Mouse (Mus musculus) heart, embryonic 15.5 days (tissue): ENCODE results near the gene Smim23. TPM values are rescaled to one million over a fixed set of nuclear protein-coding genes. Genes with fewer than 3 reads are reported as not detected.

Experiments
- ATAC-seq: fragments of 200-750 bp; cut with Nextera tagmentation; replicated peaks from 2 replicates; pipeline ENCODE4 v1.8.0; 2017; ENCODE audit warnings: low read depth, moderate TSS enrichment; ENCODE audit not compliant: insufficient number of reproducible peaks, insufficient read depth, low FRiP score
- H3K27ac ChIP-seq: fragments of 300-500 bp; sonication (generic); 2 replicates; pipeline ENCODE4 v1.5.1; 2015; ENCODE audit warnings: mild to moderate bottlenecking, inconsistent platforms
- H3K27me3 ChIP-seq: fragments of 300-500 bp; sonication (generic); 2 replicates; pipeline ENCODE4 v1.6.1; 2015; ENCODE audit warnings: inconsistent platforms
- H3K36me3 ChIP-seq: fragments of 300-500 bp; sonication (generic); 2 replicates; pipeline ENCODE4 v1.6.1; 2015; ENCODE audit warnings: mild to moderate bottlenecking, inconsistent platforms
- H3K4me1 ChIP-seq: fragments of 300-500 bp; sonication (generic); replicated peaks from 2 replicates; pipeline ENCODE4 v1.6.1; 2015; ENCODE audit warnings: inconsistent platforms
- H3K4me2 ChIP-seq: fragments of 300-500 bp; sonication (generic); 2 replicates; pipeline ENCODE4 v1.6.1; 2015; ENCODE audit warnings: inconsistent platforms, mild to moderate bottlenecking, moderate library complexity
- H3K4me3 ChIP-seq: fragments of 300-500 bp; sonication (generic); 2 replicates; pipeline ENCODE4 v1.5.1; 2015; ENCODE audit warnings: mild to moderate bottlenecking, inconsistent platforms
- H3K9ac ChIP-seq: fragments of 300-500 bp; sonication (generic); 2 replicates; pipeline ENCODE4 v1.6.1; 2015; ENCODE audit warnings: mild to moderate bottlenecking, inconsistent platforms
- H3K9me3 ChIP-seq: fragments of 300-500 bp; sonication (generic); replicated peaks from 2 replicates; pipeline ENCODE4 v1.6.1; 2016; ENCODE audit warnings: inconsistent platforms
- WGBS: fragments of 180-500 bp; shearing (Covaris S2); methylation state at CpG from one replicate; pipeline ENCODE4 v1.1.7; 2015; ENCODE audit warnings: mixed read lengths; 5-methylcytosine and 5-hydroxymethylcytosine counted together
- polyA plus RNA-seq: library from polyadenylated mRNA; unstranded; fragments of >200 nt; fragmentation: Nextera tagmentation; extraction: Ambion mirVana; gene quantifications from 2 replicates; pipeline ENCODE4 v1.2.1, GENCODE M21; 2015

Smim23 gene
- polyA plus RNA-seq, 1 experiment from 2014 or later = not detected

DNA sequence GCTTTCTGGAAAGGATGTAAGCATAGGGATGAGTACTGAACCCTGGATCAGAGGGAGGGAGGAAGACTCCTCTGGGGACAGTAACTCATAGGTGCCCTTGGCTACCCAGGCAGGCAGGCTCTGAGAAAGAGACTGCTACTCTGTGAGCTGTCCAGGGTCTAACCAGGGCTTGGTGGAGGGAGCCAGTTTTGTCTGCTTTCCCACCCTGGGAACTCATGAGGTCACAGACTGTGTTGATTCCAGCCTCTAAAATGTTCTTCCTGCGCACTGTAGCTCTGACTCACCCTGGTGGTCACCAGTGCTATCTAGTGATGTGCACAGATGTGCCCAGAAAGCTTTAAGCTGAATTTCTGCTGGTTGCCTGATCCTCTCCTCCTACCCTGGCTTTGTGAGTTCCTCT is 15.3 kb downstream of the Smim23 start:
- no peaks in the 10 kb centered on the region for H3K4me1 ChIP-seq
- H3K4me3 ChIP-seq = no peak overlapping the region
- H3K27ac ChIP-seq = no peak overlapping the region
- H3K9me3 ChIP-seq = no peaks in the 10 kb centered on the region
- H3K36me3 ChIP-seq = no peaks in the 10 kb centered on the region
- ATAC-seq = no peak
- H3K9ac ChIP-seq = no peak overlapping the region
- H3K4me2 ChIP-seq = no peak overlapping the region
- 68% methylated on average over 1 of the region's 1 CpGs for WGBS
- H3K27me3 ChIP-seq = 0 out of 2 replicates have a peak, but pooled peaks cover 2% of the 10 kb centered on the region

DNA sequence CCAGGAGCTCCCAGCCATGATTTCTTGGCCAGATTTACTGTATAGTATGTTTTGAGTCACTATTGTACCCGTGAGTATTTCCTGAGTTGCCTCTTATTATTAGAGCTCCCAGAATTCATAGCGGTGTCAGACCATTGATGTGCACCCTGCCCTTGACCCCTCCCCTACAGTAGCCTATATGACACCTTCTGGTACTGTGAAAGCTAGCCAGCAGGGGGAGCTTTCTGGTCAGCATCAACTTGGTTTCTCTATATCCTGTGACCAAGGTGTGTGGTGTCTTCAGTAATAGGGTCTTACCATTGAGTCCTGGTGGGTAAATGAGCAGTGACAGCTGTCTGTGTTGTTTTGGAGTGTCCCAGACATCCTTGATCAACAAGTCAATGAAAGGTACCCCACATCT is 18.4 kb downstream of the Smim23 start:
- 18% methylated on average over 2 of the region's 2 CpGs for WGBS

DNA sequence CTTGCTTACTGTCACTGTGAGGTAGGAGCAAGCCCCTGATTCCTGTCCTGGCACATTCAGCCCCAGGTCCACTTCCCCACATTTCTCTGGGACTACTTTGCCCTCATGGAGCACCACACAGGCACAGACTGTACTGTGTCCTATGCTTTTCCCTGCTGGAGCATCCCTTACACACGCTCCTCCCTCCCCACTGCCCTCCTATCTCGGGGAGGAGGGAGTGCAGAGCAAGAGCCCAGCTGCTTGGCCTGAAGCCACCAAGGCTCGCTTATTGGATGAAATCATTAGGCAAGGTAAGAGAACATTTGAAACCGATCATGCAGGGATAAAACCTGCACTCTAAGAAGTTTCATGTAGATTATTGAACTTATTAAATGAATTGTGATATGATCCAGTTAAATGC is 20.7 kb downstream of the Smim23 start:
- WGBS = 45% methylated on average over 4 of the region's 4 CpGs
- no peak overlapping the region for H3K4me3 ChIP-seq
- no peak for ATAC-seq

More for the DNA sequence above, 18.4 kb downstream of the Smim23 start:
- Histone ChIP-seq H3K4me2 (no peak overlapping the region), H3K4me1 (no peaks in the 10 kb centered on the region), H3K4me3 (no peak overlapping the region), H3K36me3 (no peaks in the 10 kb centered on the region), H3K27me3 (no peaks in the 10 kb centered on the region), H3K9ac (no peak overlapping the region), H3K9me3 (no peaks in the 10 kb centered on the region), H3K27ac (no peak overlapping the region)
- ATAC-seq = no peak

DNA sequence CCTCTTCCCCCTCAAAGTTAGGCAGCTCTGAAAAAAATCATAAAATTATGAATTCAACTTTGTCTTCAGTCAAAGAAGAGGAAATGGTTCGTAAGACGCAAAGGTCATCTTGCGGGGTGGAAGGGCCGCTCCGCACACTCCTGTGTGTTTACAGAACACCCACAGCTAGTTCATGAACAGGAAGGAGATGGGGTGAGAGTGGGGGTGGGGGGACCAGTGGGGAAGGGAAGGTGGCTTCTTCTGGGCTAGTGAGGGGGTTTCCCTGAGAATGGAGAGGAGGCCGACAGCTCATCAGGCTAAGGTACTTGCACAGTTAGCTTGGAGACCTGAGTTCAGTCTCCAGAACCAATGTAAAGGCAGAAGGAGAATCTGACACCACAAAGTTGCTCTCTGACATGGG is 22.7 kb downstream of the Smim23 start:
- no peak overlapping the region for H3K4me2 ChIP-seq
- no peaks in the 10 kb centered on the region for H3K9me3 ChIP-seq
- H3K27me3 ChIP-seq = no peaks in the 10 kb centered on the region
- no peak for ATAC-seq
- H3K9ac ChIP-seq = no peak overlapping the region
- no peak overlapping the region for H3K4me3 ChIP-seq
- no peak overlapping the region for H3K27ac ChIP-seq
- 79% methylated on average over 6 of the region's 6 CpGs for WGBS
- no peaks in the 10 kb centered on the region for H3K4me1 ChIP-seq
- no peaks in the 10 kb centered on the region for H3K36me3 ChIP-seq

More for the DNA sequence above, 20.7 kb downstream of the Smim23 start:
- Histone ChIP-seq H3K4me1 (no peaks in the 10 kb centered on the region), H3K4me2 (no peak overlapping the region), H3K9ac (no peak overlapping the region), H3K27ac (no peak overlapping the region), H3K9me3 (no peaks in the 10 kb centered on the region), H3K36me3 (no peaks in the 10 kb centered on the region), H3K27me3 (no peaks in the 10 kb centered on the region)

DNA sequence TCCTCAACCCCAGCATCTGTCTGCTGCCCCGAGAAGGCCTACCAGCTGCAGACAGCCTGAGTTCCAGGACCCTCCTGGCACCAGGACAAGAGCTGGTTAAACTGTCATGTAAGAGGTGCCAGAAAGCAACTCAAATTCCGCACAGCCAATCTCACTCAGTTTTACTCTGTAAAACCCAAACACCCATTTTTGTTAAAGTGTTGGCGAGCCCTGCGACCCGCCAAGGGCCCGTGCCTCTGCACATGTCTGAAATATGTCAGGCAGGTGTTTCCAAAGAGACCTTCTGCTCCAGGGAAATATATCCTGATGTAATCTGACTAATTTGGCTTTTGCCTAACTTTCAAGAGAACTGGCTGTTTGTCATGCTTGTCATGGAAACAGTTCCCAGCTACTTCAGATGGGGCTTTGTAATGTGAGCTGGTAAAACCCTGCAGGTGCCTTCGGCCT is 23.5 kb downstream of the Smim23 start:
- H3K27ac ChIP-seq = no peak overlapping the region
- H3K9me3 ChIP-seq = no peaks in the 10 kb centered on the region
- 65% methylated on average over 7 of the region's 7 CpGs for WGBS
- no peaks in the 10 kb centered on the region for H3K4me1 ChIP-seq
- no peaks in the 10 kb centered on the region for H3K27me3 ChIP-seq
- H3K36me3 ChIP-seq = no peaks in the 10 kb centered on the region
- H3K4me3 ChIP-seq = no peak overlapping the region
- H3K4me2 ChIP-seq = no peak overlapping the region
- no peak overlapping the region for H3K9ac ChIP-seq
- ATAC-seq = no peak

DNA sequence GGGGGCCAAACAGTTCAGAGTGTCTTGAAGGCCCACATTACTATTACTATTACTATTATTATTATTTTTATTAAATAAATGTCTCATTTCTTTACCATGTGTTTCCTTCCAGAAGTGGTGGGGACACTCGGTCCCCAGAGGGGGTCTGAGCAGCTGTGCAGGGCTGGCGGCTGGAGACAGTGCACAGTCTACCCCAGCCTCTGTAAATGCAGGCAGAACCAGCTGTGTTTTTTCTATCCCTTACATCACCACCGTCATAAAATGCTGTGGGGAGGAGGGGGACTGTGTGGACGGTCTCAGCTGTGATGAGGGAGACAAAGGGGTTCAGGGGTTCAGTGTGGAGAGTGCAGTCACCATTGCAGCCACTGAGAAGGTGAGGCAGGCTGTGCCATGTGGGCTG is 26.0 kb downstream of the Smim23 start:
- Histone ChIP-seq H3K36me3 (no peaks in the 10 kb centered on the region), H3K27ac (no peak overlapping the region), H3K4me1 (peaks cover 12% of the 10 kb centered on the region), H3K27me3 (no peaks in the 10 kb centered on the region), H3K4me3 (no peak overlapping the region), H3K9me3 (no peaks in the 10 kb centered on the region), H3K9ac (no peak overlapping the region), H3K4me2 (no peak overlapping the region)
- 55% methylated on average over 4 of the region's 4 CpGs for WGBS
- ATAC-seq = no peak

DNA sequence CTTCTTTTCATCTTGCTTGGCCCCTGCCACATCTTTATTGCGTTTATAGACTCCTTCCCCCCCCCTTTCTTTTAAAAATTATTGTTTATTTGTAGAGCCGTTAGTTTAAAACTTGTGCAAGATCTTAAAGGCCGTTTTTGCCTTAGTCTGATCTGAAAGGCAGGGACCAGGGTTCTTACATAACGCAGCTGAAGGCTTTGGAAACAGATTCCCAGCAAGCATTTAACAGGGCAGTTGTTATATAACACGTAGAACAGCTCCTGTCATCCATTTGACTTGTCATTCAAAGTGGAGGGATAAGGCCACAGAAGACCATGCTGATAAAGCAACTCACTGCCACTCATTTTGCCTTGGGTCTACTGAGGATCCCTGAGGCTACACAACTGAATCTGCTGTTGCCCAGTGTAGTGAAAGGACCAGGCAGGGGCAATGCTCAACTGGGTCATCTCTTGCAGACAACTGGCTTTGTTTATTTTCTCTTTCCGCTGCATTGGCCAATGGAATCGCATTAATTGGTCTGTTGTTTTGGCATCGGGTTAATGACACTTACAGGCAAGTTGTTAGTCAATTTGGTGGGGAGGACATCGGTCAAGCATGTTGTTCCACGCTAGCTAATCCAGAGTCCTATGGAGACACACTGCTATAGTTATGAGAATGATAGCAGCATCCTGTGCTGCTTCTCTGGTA is 29.5 kb downstream of the Smim23 start:
- H3K4me3 ChIP-seq = no peak overlapping the region
- H3K27me3 ChIP-seq = no peaks in the 10 kb centered on the region
- H3K27ac ChIP-seq = no peak overlapping the region
- H3K36me3 ChIP-seq = no peaks in the 10 kb centered on the region
- peaks cover 12% of the 10 kb centered on the region for H3K4me1 ChIP-seq
- no peak overlapping the region for H3K4me2 ChIP-seq
- ATAC-seq = no peak
- H3K9me3 ChIP-seq = no peaks in the 10 kb centered on the region
- WGBS = 70% methylated on average over 10 of the region's 10 CpGs
- H3K9ac ChIP-seq = no peak overlapping the region

DNA sequence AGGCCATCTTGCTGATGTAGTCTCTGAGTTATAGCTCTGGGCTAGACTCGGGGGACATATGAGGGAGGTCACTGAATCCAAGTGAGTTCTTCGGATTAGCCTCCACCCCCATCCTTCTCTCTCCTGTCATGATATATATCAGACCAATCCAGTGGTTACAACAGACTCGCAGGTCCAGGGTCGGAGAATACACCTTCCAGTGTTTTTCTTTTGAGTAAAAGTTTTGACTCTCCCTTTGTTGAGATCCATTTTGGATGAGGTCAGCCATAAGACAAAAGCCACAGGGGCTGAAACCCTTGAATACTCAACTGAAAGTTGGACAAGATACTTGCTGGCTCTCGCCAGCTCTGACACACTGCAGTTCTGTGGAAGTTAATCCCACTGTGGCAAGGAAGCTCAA is 38.2 kb downstream of the Smim23 start:
- Histone ChIP-seq H3K36me3 (no peaks in the 10 kb centered on the region), H3K4me1 (peaks cover 6% of the 10 kb centered on the region), H3K27ac (no peak overlapping the region), H3K9me3 (no peaks in the 10 kb centered on the region), H3K4me3 (no peak overlapping the region), H3K9ac (no peak overlapping the region), H3K27me3 (no peaks in the 10 kb centered on the region), H3K4me2 (no peak overlapping the region)
- no peak for ATAC-seq
- 81% methylated on average over 5 of the region's 5 CpGs for WGBS

DNA sequence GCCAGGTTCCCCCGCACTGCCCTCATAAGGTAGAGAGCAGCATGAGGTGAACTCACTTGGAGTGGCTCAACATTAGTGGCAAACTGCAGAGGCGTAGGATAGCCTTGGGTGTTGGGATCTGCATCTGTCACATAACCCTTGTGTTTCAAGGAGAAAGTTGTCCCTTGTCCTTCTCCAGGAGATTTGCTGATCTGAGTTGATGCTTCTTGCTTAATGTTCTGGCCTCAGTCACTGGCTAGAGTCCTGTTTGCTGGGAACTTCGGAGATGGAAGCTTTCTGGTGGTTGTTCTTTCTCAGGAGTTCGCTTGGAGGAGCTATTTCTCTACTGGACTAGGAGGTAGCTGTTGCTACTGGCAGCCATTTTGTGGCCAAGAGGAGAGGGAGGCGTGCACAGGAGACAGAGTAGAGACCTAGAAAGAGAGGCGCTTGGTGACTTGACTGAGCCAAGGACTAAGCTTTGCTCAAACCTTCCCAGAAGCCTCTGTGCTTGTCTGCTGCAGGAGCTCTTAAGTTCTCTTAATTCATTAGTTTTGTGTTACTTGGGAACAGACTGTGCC is 38.7 kb downstream of the Smim23 start:
- Histone ChIP-seq H3K9ac (no peak overlapping the region), H3K4me2 (no peak overlapping the region), H3K27me3 (no peaks in the 10 kb centered on the region), H3K27ac (no peak overlapping the region), H3K9me3 (no peaks in the 10 kb centered on the region), H3K4me1 (peaks cover 9% of the 10 kb centered on the region), H3K36me3 (no peaks in the 10 kb centered on the region), H3K4me3 (no peak overlapping the region)
- WGBS = 83% methylated on average over 6 of the region's 6 CpGs
- no peak for ATAC-seq

DNA sequence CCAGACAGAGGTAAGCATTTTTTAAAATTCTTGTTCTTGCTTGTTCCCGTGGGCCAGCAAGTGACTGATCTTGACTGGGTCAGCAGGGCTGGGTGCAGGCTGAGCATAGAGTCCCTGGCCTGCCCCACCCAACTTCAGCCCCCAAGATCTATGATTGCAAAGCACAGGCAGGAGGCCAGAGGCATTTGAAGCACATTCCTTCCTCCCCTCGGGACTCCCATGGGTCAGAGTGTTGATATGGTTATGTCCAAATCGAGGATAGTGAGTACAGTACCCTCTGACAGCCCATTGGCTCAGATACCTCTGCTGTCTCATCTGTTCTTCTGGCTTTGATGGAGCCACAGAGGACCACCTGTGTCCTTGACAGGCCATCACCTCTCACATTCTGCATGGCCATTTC is 41.7 kb downstream of the Smim23 start:
- Histone ChIP-seq H3K4me3 (no peak overlapping the region), H3K36me3 (no peaks in the 10 kb centered on the region), H3K4me1 (peaks cover 10% of the 10 kb centered on the region), H3K9ac (no peak overlapping the region), H3K9me3 (no peaks in the 10 kb centered on the region), H3K27ac (no peak overlapping the region), H3K27me3 (no peaks in the 10 kb centered on the region), H3K4me2 (no peak overlapping the region)
- 31% methylated on average over 3 of the region's 3 CpGs for WGBS
- peak; percentile 47; the same call in 1 of the 2 replicates for ATAC-seq

DNA sequence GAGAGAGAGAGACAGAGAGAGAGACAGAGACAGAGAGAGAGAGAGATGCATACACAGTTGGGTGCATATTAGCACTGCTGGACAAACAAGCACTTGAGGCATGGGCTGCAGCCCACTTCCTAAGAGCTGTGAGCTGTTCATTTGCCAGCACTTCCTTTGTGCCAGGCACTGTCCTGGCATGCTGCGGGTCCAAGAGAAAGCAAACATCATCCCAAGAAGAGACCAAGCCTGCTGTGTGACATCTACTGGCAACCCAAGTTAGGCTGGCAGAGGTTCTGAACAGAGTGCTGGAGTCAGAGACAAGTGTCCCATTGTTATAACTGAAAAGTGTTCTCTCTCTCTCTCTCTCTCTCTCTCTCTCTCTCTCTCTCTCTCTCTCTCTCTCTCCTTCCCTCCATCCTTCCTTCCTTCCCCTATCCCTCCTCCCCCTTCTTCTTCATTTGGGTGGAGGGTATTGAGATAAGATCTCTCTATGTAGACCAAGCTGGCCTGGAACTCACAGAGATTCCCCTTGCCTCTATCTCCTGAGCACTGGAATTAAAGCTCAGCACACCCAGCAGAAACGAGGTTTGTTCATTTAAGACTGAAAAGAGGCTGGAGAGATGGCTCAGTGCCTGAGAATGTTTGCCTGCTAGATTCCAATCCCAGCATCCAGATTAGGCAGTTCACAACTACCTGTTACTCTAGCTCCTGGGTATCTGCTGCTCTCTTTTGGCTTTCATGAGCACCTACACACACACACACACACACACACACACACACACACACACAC is 42.6 kb downstream of the Smim23 start:
- no peaks in the 10 kb centered on the region for H3K36me3 ChIP-seq
- H3K9me3 ChIP-seq = no peaks in the 10 kb centered on the region
- H3K27me3 ChIP-seq = no peaks in the 10 kb centered on the region
- no peak overlapping the region for H3K4me3 ChIP-seq
- peaks cover 10% of the 10 kb centered on the region for H3K4me1 ChIP-seq
- no peak overlapping the region for H3K27ac ChIP-seq
- no peak overlapping the region for H3K4me2 ChIP-seq
- 42% methylated on average over 2 of the region's 2 CpGs for WGBS
- no peak overlapping the region for H3K9ac ChIP-seq
- no peak for ATAC-seq
